ENCODE assay signal across 8 mouse cellular contexts in genomic region chr3:146337861-146338281, GRCm38 (mm10).
DNase-seq lines count a peak whose midpoint lies in the region; ATAC-seq and TF ChIP-seq lines count a peak whose summit lies in the region.

No protein-coding gene starts in this region.

- TF ChIP-seq CTCF in hindbrain, postnatal 0 days (IDR thresholded peaks at IDR 0.05; ENCODE audit: low read depth), result no peak
- no peak for TF ChIP-seq CTCF in thymus, adult 2 months (IDR thresholded peaks at IDR 0.05; ENCODE audit: borderline replicate concordance, control insufficient read depth, extremely low read depth, insufficient read depth, low read length, poor library complexity)

- ATAC-seq in kidney, embryonic 14.5 days (ENCODE audit: low FRiP score, low TSS enrichment), result peak; percentile 63
- no peak; the same call in 1 of the 2 replicates for ATAC-seq in embryonic facial prominence, embryonic 11.5 days (replicated peaks; ENCODE audit: insufficient number of reproducible peaks, low FRiP score, low TSS enrichment, low read depth)
- ATAC-seq in hindbrain, postnatal 0 days, result peak; percentile 82

- no peak for DNase-seq in kidney, adult 11 months
- DNase-seq in embryonic facial prominence, embryonic 11.5 days (ENCODE audit: low spot score), result peak; percentile 35
- peak; percentile 66 for DNase-seq in hindbrain, postnatal 0 days (ENCODE audit: low spot score)
- DNase-seq in midbrain, embryonic 10.5 days (ENCODE audit: low spot score), result no peak
- no peak for DNase-seq in adrenal gland, postnatal 14 days
- DNase-seq in thymus, adult 2 months, result no peak
- no peak for DNase-seq in kidney, adult 9 months

- no peak overlapping the region for H3K27ac ChIP-seq in kidney, embryonic 14.5 days (ENCODE audit: low read depth, low read length)
- H3K27ac ChIP-seq in embryonic facial prominence, embryonic 11.5 days (replicated peaks; ENCODE audit: low read depth, low read length), result no peak overlapping the region
- peak overlapping the region; percentile 67 for H3K27ac ChIP-seq in hindbrain, postnatal 0 days
- H3K27ac ChIP-seq in midbrain, embryonic 10.5 days (replicated peaks), result peak overlapping the region; percentile 52
- H3K27ac ChIP-seq in thymus, adult 2 months (ENCODE audit: control insufficient read depth, insufficient read depth, low read length), result no peak overlapping the region

- no peak for TF ChIP-seq POLR2A in thymus, adult 2 months (IDR thresholded peaks at IDR 0.05; ENCODE audit: control insufficient read depth, extremely low read depth, insufficient read depth, low read length, poor library complexity)

- 0 out of 2 replicates have a peak, but pooled peaks cover 8% of the 10 kb centered on the region for H3K4me1 ChIP-seq in kidney, embryonic 14.5 days (ENCODE audit: control insufficient read depth, insufficient read depth, low read length)
- H3K4me1 ChIP-seq in embryonic facial prominence, embryonic 11.5 days (ENCODE audit: control insufficient read depth, insufficient read depth, low read length), result no peaks in the 10 kb centered on the region
- peaks cover 18% of the 10 kb centered on the region for H3K4me1 ChIP-seq in hindbrain, postnatal 0 days (ENCODE audit: insufficient read depth, low read length)
- peaks cover 25% of the 10 kb centered on the region for H3K4me1 ChIP-seq in midbrain, embryonic 10.5 days
- H3K4me1 ChIP-seq in thymus, adult 2 months (replicated peaks; ENCODE audit: control insufficient read depth, insufficient read depth, low read length), result no peaks in the 10 kb centered on the region

- peak overlapping the region; percentile 34; the same call in 1 of the 2 replicates for H3K9ac ChIP-seq in kidney, embryonic 14.5 days (ENCODE audit: low read depth, low read length)
- no peak overlapping the region for H3K9ac ChIP-seq in embryonic facial prominence, embryonic 11.5 days (replicated peaks; ENCODE audit: low read length)
- peak overlapping the region; percentile 46 for H3K9ac ChIP-seq in hindbrain, postnatal 0 days (replicated peaks; ENCODE audit: low read length)

- peak overlapping the region; percentile 36 for H3K4me2 ChIP-seq in kidney, embryonic 14.5 days (replicated peaks; ENCODE audit: low read depth, low read length)
- peak overlapping the region; percentile 10; the same call in 1 of the 2 replicates for H3K4me2 ChIP-seq in embryonic facial prominence, embryonic 11.5 days (ENCODE audit: low read depth, low read length)
- peak overlapping the region; percentile 42 for H3K4me2 ChIP-seq in hindbrain, postnatal 0 days (ENCODE audit: low read depth, low read length)

- no peaks in the 10 kb centered on the region for H3K9me3 ChIP-seq in kidney, embryonic 14.5 days (ENCODE audit: control insufficient read depth, low read length)
- no peaks in the 10 kb centered on the region for H3K9me3 ChIP-seq in embryonic facial prominence, embryonic 11.5 days (replicated peaks; ENCODE audit: control insufficient read depth, low read length)
- H3K9me3 ChIP-seq in hindbrain, postnatal 0 days (ENCODE audit: low read length), result no peaks in the 10 kb centered on the region
- no peaks in the 10 kb centered on the region for H3K9me3 ChIP-seq in midbrain, embryonic 10.5 days (replicated peaks)

- H3K36me3 ChIP-seq in kidney, embryonic 14.5 days (ENCODE audit: control insufficient read depth, insufficient read depth, low read length), result no peaks in the 10 kb centered on the region
- H3K36me3 ChIP-seq in embryonic facial prominence, embryonic 11.5 days (replicated peaks; ENCODE audit: control insufficient read depth, insufficient read depth, low read depth, low read length), result no peaks in the 10 kb centered on the region
- no peaks in the 10 kb centered on the region for H3K36me3 ChIP-seq in hindbrain, postnatal 0 days (ENCODE audit: insufficient read depth, low read length)
- H3K36me3 ChIP-seq in midbrain, embryonic 10.5 days, result no peaks in the 10 kb centered on the region
- no peaks in the 10 kb centered on the region for H3K36me3 ChIP-seq in thymus, adult 2 months (ENCODE audit: control insufficient read depth, insufficient read depth, low read length)

- peak overlapping the region; percentile 19; the same call in 1 of the 2 replicates for H3K4me3 ChIP-seq in kidney, embryonic 14.5 days (ENCODE audit: low read length)
- no peak overlapping the region for H3K4me3 ChIP-seq in embryonic facial prominence, embryonic 11.5 days (ENCODE audit: low read depth, low read length)
- H3K4me3 ChIP-seq in hindbrain, postnatal 0 days (ENCODE audit: low read length), result peak overlapping the region; percentile 2; the same call in 1 of the 2 replicates
- no peak overlapping the region; the same call in 1 of the 2 replicates for H3K4me3 ChIP-seq in midbrain, embryonic 10.5 days
- H3K4me3 ChIP-seq in thymus, adult 2 months (ENCODE audit: control insufficient read depth, insufficient read depth, low read length), result no peak overlapping the region

- H3K27me3 ChIP-seq in kidney, embryonic 14.5 days (ENCODE audit: control insufficient read depth, insufficient read depth, low read length), result no peaks in the 10 kb centered on the region
- no peaks in the 10 kb centered on the region for H3K27me3 ChIP-seq in embryonic facial prominence, embryonic 11.5 days (ENCODE audit: control insufficient read depth, insufficient read depth, low read length)
- H3K27me3 ChIP-seq in hindbrain, postnatal 0 days (ENCODE audit: insufficient read depth, low read length), result no peaks in the 10 kb centered on the region
- H3K27me3 ChIP-seq in midbrain, embryonic 10.5 days (ENCODE audit: low read depth, poor library complexity, severe bottlenecking), result no peaks in the 10 kb centered on the region
- H3K27me3 ChIP-seq in thymus, adult 2 months (ENCODE audit: control insufficient read depth, insufficient read depth, low read length), result no peaks in the 10 kb centered on the region

- 9% methylated on average over 7 of the region's 7 CpGs for WGBS in kidney, embryonic 14.5 days
- 20% methylated on average over 7 of the region's 7 CpGs for WGBS in embryonic facial prominence, embryonic 11.5 days
- whole genome bisulfite sequencing in hindbrain, postnatal 0 days, result 5% methylated on average over 7 of the region's 7 CpGs
- WGBS in midbrain, embryonic 10.5 days, result 36% methylated on average over 7 of the region's 7 CpGs
- WGBS in thymus, adult 2 months, result 10% methylated on average over 7 of the region's 7 CpGs

Comparison
In these comparisons a context has a peak if more than half of its experiments do, and no peak if none do; other contexts are left out.
1. H3K27ac ChIP-seq: peak in hindbrain, postnatal 0 days (single experiment) and midbrain, embryonic 10.5 days (single experiment); none in kidney, embryonic 14.5 days (single experiment), embryonic facial prominence, embryonic 11.5 days (single experiment) and thymus, adult 2 months (single experiment).
2. H3K4me3 ChIP-seq: peak in kidney, embryonic 14.5 days (single experiment) and hindbrain, postnatal 0 days (single experiment); none in embryonic facial prominence, embryonic 11.5 days (single experiment), midbrain, embryonic 10.5 days (single experiment) and thymus, adult 2 months (single experiment).
3. DNase-seq: peak in embryonic facial prominence, embryonic 11.5 days (single experiment) and hindbrain, postnatal 0 days (single experiment); none in kidney, adult 11 months (single experiment), midbrain, embryonic 10.5 days (single experiment), adrenal gland, postnatal 14 days (single experiment), thymus, adult 2 months (single experiment) and kidney, adult 9 months (single experiment).
4. Peak in every context shown above with its lines, with median percentiles within 50 percentile points of each other: H3K4me2 ChIP-seq.